Mouse (Mus musculus) liver, embryonic 13.5 days (tissue): ENCODE results near the gene St3gal2. TPM values are rescaled to one million over a fixed set of nuclear protein-coding genes. Genes with fewer than 3 reads are reported as not detected.
"Not testable (repeated sequence)": the region's sequence is repeated elsewhere in the genome, so short reads cannot be mapped to it uniquely, and the experiment has no call there.

ENCODE experiments used
- ATAC-seq: fragments of 200-750 bp; cut with Nextera tagmentation; 2 replicates; pipeline ENCODE4 v1.8.0; 2017; ENCODE audit warnings: low read depth, mild to moderate bottlenecking, moderate number of reproducible peaks, moderate library complexity
- DNase-seq: peaks from one replicate; pipeline ENCODE4 v3.0.0; 2022
- H3K27ac ChIP-seq: fragments of 300-500 bp; sonication (generic); 2 replicates; pipeline ENCODE4 v1.5.1; 2015; ENCODE audit warnings: moderate library complexity, mild to moderate bottlenecking, inconsistent platforms
- H3K27me3 ChIP-seq: fragments of 300-500 bp; sonication (generic); 2 replicates; pipeline ENCODE4 v1.6.1; 2015; ENCODE audit warnings: mild to moderate bottlenecking, inconsistent platforms
- H3K36me3 ChIP-seq: fragments of 300-500 bp; sonication (generic); 2 replicates; pipeline ENCODE4 v1.6.1; 2015; ENCODE audit warnings: mild to moderate bottlenecking, inconsistent platforms
- H3K4me1 ChIP-seq: fragments of 300-500 bp; sonication (generic); replicated peaks from 2 replicates; pipeline ENCODE4 v1.6.1; 2015; ENCODE audit warnings: inconsistent platforms
- H3K4me2 ChIP-seq: fragments of 300-500 bp; sonication (generic); 2 replicates; pipeline ENCODE4 v1.6.1; 2015; ENCODE audit warnings: inconsistent platforms, mild to moderate bottlenecking, moderate library complexity
- H3K4me3 ChIP-seq: fragments of 300-500 bp; sonication (generic); replicated peaks from 2 replicates; pipeline ENCODE4 v1.5.1; 2015; ENCODE audit warnings: mild to moderate bottlenecking, inconsistent platforms
- H3K9ac ChIP-seq: fragments of 300-500 bp; sonication (generic); 2 replicates; pipeline ENCODE4 v1.6.1; 2015; ENCODE audit warnings: mild to moderate bottlenecking, inconsistent platforms
- H3K9me3 ChIP-seq: fragments of 300-500 bp; sonication (generic); replicated peaks from 2 replicates; pipeline ENCODE4 v1.6.1; 2016; ENCODE audit warnings: inconsistent platforms
- WGBS: fragments of 180-500 bp; shearing (Covaris S2); methylation state at CpG from one replicate; pipeline ENCODE4 v1.1.7; 2015; ENCODE audit not compliant: insufficient replicate concordance; 5-methylcytosine and 5-hydroxymethylcytosine counted together
- polyA plus RNA-seq: library from polyadenylated mRNA; unstranded; fragments of >200 nt; fragmentation: Nextera tagmentation; extraction: Ambion mirVana; gene quantifications from 2 replicates; pipeline ENCODE4 v1.2.1, GENCODE M21; 2015

The St3gal2 gene
- polyA plus RNA-seq, 1 experiment from 2014 or later, result 21.0 TPM

- Histone ChIP-seq H3K4me2 (no peak overlapping the region), H3K4me3 (no peak overlapping the region), H3K4me1 (peaks cover 15% of the 10 kb centered on the region), H3K9ac (no peak overlapping the region), H3K27me3 (no peaks in the 10 kb centered on the region), H3K9me3 (no peaks in the 10 kb centered on the region), H3K27ac (no peak overlapping the region), H3K36me3 (peaks cover 89% of the 10 kb centered on the region)
- DNase-seq (no peak), ATAC-seq (no peak)
- 53% methylated on average over 7 of the region's 7 CpGs for WGBS
Observed at GRCm38 (mm10) chr8:110965594-110965993, 45.9 kb downstream of the St3gal2 start.

- no peaks in the 10 kb centered on the region for H3K27me3 ChIP-seq
- H3K4me1 ChIP-seq, result peaks cover 21% of the 10 kb centered on the region
- no peak overlapping the region for H3K27ac ChIP-seq
- no peak overlapping the region for H3K4me3 ChIP-seq
- H3K4me2 ChIP-seq, result no peak overlapping the region
- no peaks in the 10 kb centered on the region for H3K9me3 ChIP-seq
- DNase-seq, result no peak
- ATAC-seq, result no peak
- no peak overlapping the region for H3K9ac ChIP-seq
- H3K36me3 ChIP-seq, result peaks cover 94% of the 10 kb centered on the region
- WGBS, result 85% methylated on average over 8 of the region's 8 CpGs
Observed at GRCm38 (mm10) chr8:110966586-110966985, 46.9 kb downstream of the St3gal2 start.

- H3K4me3 ChIP-seq, result no peak overlapping the region
- H3K27ac ChIP-seq, result no peak overlapping the region
- WGBS, result 80% methylated on average over 9 of the region's 9 CpGs
- H3K9me3 ChIP-seq, result no peaks in the 10 kb centered on the region
- H3K4me2 ChIP-seq, result no peak overlapping the region
- no peak for ATAC-seq
- H3K36me3 ChIP-seq, result peaks cover 94% of the 10 kb centered on the region
- H3K27me3 ChIP-seq, result no peaks in the 10 kb centered on the region
- H3K4me1 ChIP-seq, result peaks cover 21% of the 10 kb centered on the region
- no peak for DNase-seq
- H3K9ac ChIP-seq, result no peak overlapping the region
Observed at GRCm38 (mm10) chr8:110967326-110967725, 47.6 kb downstream of the St3gal2 start.

DNA sequence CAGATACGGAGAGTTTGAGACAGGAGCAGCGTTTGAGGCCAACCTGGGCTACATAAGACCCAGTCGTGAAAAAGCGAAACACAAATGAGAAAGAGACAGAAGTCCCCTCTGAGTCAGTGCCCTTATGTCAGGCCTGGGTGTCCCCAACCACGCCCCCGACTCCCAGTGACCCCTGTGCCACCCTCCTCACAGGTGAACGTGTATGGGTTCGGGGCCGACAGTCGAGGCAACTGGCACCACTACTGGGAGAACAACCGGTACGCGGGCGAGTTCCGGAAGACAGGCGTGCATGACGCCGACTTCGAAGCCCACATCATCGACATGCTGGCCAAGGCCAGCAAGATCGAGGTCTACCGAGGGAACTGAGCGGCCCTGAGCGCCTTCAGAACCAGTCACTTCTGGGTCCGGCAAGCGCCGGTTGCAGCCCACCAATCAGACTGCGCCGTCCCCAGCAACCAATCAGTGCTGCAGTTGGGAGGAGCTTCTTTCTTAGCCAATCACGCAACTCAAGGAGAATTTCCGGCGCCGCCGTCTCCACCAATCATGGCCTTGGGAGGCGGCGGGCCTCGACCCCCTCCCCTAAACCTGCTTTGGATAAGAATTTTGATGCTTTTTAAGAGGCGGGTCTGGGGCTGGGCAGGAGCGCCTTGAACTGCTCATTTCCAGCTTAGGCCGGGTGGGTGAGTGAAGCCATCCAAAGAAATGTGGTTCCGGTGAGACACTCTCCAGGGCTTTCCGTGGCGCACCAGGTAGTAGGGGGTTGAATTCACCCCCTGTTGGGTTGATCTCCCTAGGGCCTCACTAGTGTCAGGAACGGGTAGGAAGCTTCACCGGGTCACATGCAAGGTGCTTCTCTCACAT is 50.4 kb downstream of the St3gal2 start:
- Histone ChIP-seq H3K27me3 (no peaks in the 10 kb centered on the region), H3K9me3 (no peaks in the 10 kb centered on the region), H3K27ac (peak overlapping the region; percentile 56), H3K4me1 (peaks cover 21% of the 10 kb centered on the region), H3K4me2 (peak overlapping the region; percentile 83), H3K36me3 (peaks cover 94% of the 10 kb centered on the region), H3K9ac (peak overlapping the region; percentile 74), H3K4me3 (peak overlapping the region; percentile 61)
- peak; percentile 81 for DNase-seq
- WGBS, result 3% methylated on average over 45 of the region's 45 CpGs
- peak; percentile 93 for ATAC-seq

GRCm38 (mm10) chr8:110976532-110976931 is 56.8 kb downstream of the St3gal2 start:
- not testable (repeated sequence) for ATAC-seq, H3K27me3 ChIP-seq, H3K27ac ChIP-seq, H3K9ac ChIP-seq, H3K4me1 ChIP-seq, H3K9me3 ChIP-seq, H3K4me3 ChIP-seq, H3K4me2 ChIP-seq, DNase-seq
- 93% methylated on average over 8 of the region's 8 CpGs for WGBS
- H3K36me3 ChIP-seq, result peaks cover 79% of the 10 kb centered on the region

DNA sequence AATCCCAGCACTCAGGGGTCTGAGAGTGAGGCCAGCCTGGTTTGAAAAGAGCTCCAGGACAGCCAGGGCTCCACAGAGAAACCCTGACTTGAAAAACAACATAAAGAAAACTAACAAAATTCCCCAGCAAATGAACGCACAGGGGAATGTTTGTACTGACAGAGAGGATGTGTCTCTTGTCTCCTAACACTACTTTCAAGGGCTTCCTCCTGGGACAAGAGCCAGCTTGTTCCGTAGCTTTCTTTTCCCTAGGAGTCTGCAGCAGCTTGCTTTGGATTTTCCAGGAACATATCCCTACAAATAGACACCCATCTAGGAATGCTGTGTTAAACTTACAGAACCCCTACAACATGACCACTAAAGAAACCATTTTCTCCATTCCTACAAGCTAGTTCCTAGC is 58.3 kb downstream of the St3gal2 start:
- not testable (repeated sequence) for H3K4me1 ChIP-seq, H3K4me3 ChIP-seq, H3K27me3 ChIP-seq, H3K9me3 ChIP-seq, H3K9ac ChIP-seq, DNase-seq, H3K27ac ChIP-seq, ATAC-seq, H3K4me2 ChIP-seq
- WGBS, result 88% methylated on average over 2 of the region's 2 CpGs
- peaks cover 81% of the 10 kb centered on the region for H3K36me3 ChIP-seq

GRCm38 (mm10) chr8:110981304-110981703 is 61.6 kb downstream of the St3gal2 start:
- 52% methylated on average over 2 of the region's 2 CpGs for WGBS
- H3K9ac ChIP-seq, result no peak overlapping the region
- no peaks in the 10 kb centered on the region for H3K4me1 ChIP-seq
- H3K27me3 ChIP-seq, result no peaks in the 10 kb centered on the region
- no peak overlapping the region for H3K27ac ChIP-seq
- DNase-seq (no peak), ATAC-seq (no peak)
- peaks cover 83% of the 10 kb centered on the region for H3K36me3 ChIP-seq
- no peaks in the 10 kb centered on the region for H3K9me3 ChIP-seq
- H3K4me2 ChIP-seq, result no peak overlapping the region
- no peak overlapping the region for H3K4me3 ChIP-seq

DNA sequence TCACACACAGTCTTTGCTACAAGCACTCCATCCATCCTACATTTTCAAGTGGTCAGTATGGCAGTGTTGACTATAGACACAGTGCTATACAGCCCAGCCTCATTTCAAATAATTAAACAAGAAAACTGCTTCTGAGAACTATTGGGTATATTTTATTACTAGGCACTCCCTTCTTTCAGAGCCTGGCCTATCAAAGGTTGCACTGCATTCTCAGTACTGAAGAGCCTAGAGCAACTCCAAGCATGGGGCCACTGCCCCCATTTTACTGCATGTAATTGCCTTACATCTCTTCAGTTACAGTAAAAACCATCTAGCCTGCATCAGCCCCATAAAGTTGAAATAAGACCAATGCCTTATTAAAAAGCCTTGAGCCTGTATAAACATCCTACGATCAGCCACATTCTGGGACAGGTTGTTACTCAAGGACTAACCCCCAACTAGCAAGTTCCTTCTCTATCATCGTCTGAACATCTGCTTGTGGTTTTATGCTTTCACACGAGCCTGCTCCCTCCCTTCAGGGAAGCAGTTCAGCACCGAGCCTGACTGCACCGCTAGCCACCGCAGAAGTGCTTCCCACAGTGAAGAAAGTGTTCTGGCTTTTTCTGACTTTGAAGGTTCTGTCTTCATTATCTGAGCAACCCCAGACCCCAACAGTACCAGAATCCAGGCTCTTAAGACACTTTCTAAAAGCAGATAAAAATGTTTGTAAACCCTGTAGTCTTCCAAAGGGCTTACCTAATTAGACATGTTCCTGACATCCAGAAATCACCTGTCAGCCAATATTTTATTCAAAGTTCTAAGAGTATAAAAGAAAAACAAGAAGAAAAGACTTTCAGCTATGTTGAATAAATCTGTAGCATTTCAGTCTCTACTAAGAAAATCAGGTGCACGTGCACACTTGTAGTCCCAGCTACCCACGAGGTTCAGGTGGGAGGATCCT is 68.4 kb downstream of the St3gal2 start:
- H3K4me1 ChIP-seq, result peaks cover 38% of the 10 kb centered on the region
- ATAC-seq (peak; percentile 96), DNase-seq (peak; percentile 54)
- H3K27ac ChIP-seq, result peak overlapping the region; percentile 83
- H3K9me3 ChIP-seq, result no peaks in the 10 kb centered on the region
- peak overlapping the region; percentile 39; the same call in 1 of the 2 replicates for H3K9ac ChIP-seq
- 13% methylated on average over 8 of the region's 8 CpGs for WGBS
- peaks cover 93% of the 10 kb centered on the region for H3K36me3 ChIP-seq
- H3K27me3 ChIP-seq, result no peaks in the 10 kb centered on the region
- no peak overlapping the region for H3K4me3 ChIP-seq
- peak overlapping the region; percentile 33 for H3K4me2 ChIP-seq

DNA sequence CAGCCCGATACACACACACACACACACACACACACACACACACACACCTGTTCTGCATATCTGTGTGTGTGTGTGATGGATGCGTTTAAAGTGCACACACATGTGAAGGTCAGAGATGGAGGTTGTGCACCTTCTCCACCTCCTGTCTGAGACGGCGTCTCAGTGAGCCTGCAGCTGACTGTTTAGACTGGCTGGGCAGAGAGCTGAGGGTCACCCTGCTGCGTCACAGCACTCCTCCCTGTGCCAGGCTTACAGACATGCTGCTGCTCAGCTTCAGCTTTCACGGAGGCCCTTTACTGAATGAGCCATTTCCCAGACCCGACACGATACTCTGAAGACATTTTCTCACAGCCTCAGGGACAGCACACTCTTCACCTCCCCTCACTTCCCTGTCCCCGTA is 70.3 kb downstream of the St3gal2 start:
- no peak for DNase-seq
- no peak overlapping the region for H3K4me3 ChIP-seq
- peaks cover 54% of the 10 kb centered on the region for H3K4me1 ChIP-seq
- no peaks in the 10 kb centered on the region for H3K9me3 ChIP-seq
- H3K4me2 ChIP-seq, result no peak overlapping the region
- WGBS, result 85% methylated on average over 9 of the region's 9 CpGs
- no peak for ATAC-seq
- H3K27me3 ChIP-seq, result no peaks in the 10 kb centered on the region
- no peak overlapping the region for H3K9ac ChIP-seq
- peaks cover 88% of the 10 kb centered on the region for H3K36me3 ChIP-seq
- no peak overlapping the region for H3K27ac ChIP-seq

- Histone ChIP-seq H3K9ac (peak overlapping the region; percentile 80), H3K36me3 (peaks cover 33% of the 10 kb centered on the region), H3K4me1 (peaks cover 36% of the 10 kb centered on the region), H3K4me2 (peak overlapping the region; percentile 76), H3K27ac (peak overlapping the region; percentile 83), H3K9me3 (no peaks in the 10 kb centered on the region), H3K4me3 (peak overlapping the region; percentile 76), H3K27me3 (no peaks in the 10 kb centered on the region)
- DNase-seq (no peak), ATAC-seq (no peak)
- WGBS, result 31% methylated on average over 16 of the region's 16 CpGs
Observed at GRCm38 (mm10) chr8:110996641-110997430, 77.1 kb downstream of the St3gal2 start.
